Mouse (Mus musculus): ENCODE results near the gene Fndc3b.

- TF ChIP-seq GATA1 (IDR thresholded peaks at IDR 0.05; ENCODE audit: low read length) (no peak), TAL1 (IDR thresholded peaks at IDR 0.05; ENCODE audit: low read length) (no peak)
These were observed 131.9 kb downstream of the Fndc3b start for GRCm38 (mm10) chr3:27579229-27579628.
